Mouse (Mus musculus) G1E-ER4 (cell line): Measurements from ENCODE around the gene Hps3. TPM values are rescaled to one million over a fixed set of nuclear protein-coding genes. Genes with fewer than 3 reads are reported as not detected.

Experiments
- GATA1 ChIP-seq: IDR thresholded peaks from one replicate; pipeline ENCODE4 v1.8.0; 2012; ENCODE audit warnings: low read length, inconsistent platforms
- polyA plus RNA-seq: library from polyadenylated mRNA; stranded (reverse); fragments of >175 nt; gene quantifications from 2 replicates; pipeline ENCODE4 v1.2.3, GENCODE M21; 2012

The Hps3 gene
- polyA plus RNA-seq, 1 experiment, result 17.8 TPM

DNA sequence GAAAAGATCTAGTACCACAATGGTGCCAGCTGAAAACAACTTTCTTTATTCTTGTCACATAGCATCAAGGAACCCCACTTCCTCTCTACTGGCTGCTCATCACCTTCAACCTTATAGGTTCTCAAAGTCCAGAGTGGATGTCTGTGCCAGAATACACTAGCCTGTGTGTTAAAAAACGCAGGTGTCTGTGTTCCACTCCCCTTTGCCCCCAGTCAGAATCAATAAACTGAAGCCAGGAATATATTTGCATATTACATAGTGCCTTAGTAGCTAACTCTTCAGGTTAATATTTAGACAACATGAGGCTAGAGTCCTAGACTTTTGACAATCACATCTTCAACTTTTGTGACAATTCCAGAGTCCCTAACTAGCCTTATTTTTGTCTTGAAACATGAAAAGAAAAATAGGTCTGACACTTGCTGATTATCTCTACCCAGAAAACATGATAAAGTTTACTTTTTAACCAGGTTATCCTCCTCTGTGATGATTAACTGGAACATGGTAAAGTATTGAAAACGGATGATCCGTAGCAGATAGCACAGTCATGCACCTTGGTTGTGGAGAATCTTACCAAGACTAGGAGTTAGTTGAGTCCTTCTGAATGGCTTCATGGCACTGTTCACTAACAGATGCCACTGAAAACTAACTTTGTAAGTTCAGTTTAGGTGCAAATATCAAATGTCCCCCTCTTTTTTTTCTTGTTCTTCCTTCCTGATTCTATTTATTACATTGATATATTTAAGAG is 72.2 kb downstream of the Hps3 start:
- TF ChIP-seq GATA1, result no peak

DNA sequence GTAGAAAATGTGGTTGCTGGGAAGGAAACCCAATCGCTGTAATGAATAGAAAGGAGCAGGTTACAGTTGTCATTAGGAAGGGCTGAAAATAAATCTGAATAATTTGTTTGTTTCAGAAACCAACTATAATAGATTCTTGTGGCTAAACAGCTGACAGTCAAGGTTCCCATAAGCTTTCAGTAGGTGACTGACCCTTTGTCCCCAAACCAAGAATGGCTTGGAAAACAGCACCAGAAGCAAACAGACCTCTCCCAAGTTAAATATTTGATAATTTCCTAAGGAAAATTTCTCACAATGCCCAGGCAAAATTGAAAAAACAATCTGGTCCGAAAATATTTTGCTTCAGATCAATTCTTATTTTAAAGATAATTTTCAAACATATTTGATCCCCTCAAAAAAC is 73.8 kb downstream of the Hps3 start:
- no peak for TF ChIP-seq GATA1

GRCm38 (mm10) chr3:19960570-19961114 is 74.5 kb downstream of the Hps3 start:
- no peak for TF ChIP-seq GATA1

- TF ChIP-seq GATA1, result no peak
These were observed 76.1 kb downstream of the Hps3 start for GRCm38 (mm10) chr3:19958983-19959382.

DNA sequence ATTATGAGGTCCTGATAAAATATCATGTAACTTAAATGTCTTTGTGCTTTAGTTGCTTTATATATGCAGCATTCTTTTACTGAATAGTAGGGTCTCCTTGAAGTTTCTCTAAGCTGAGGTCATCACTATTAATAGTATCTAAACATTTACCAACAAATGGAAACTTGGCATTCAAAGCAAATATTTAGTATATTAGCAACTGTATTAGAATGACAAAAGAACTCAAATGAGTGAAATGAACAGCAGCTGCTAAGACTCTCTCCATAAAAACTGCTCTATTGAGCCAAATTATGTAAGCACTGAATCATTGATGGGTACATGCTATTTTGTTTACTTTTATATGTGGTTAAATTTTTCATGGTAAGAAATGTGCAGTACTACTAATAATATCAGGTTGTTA is 77.1 kb downstream of the Hps3 start:
- no peak for TF ChIP-seq GATA1

- no peak for TF ChIP-seq GATA1
These were observed 78.2 kb downstream of the Hps3 start, which contains the start of gene Cp for GRCm38 (mm10) chr3:19956885-19957284. Cp (plus strand) TSS chr3:19957054.

DNA sequence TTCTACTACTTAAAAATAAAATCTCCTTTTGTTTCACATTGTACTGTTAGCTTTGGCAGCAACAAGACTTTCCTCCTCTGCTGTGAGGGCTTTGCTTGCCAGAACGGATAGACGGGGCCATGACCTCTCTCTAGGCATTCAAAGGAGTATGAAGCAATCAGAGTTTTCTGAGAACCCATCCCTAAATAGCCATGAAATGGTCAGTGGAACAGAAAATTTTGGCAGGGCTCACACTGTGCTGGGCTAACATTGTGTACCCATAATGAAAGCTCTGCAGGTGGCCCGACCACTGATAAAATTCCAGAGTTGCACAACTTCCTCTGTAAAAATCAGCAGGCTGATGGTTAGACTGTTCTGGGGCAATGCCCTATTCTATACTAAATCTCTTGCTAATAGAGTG is 81.2 kb downstream of the Hps3 start:
- no peak for TF ChIP-seq GATA1

GRCm38 (mm10) chr3:19953425-19953824 is 81.7 kb downstream of the Hps3 start:
- no peak for TF ChIP-seq GATA1

- no peak for TF ChIP-seq GATA1
These were observed 86.6 kb downstream of the Hps3 start for GRCm38 (mm10) chr3:19948552-19948951.

Other genes starting within 250 kb of the Hps3 start
- not detected in 2 replicates for gene Cp, start 78.3 kb downstream of the Hps3 start, polyA plus RNA-seq
- gene Hltf, start 22.5 kb upstream of the Hps3 start, polyA plus RNA-seq, result 20.6 and 20.9 TPM in 2 replicates
- not detected in 2 replicates for gene Gyg, start 120.0 kb upstream of the Hps3 start, polyA plus RNA-seq
- 0.37 and 0.49 TPM in 2 replicates for gene Cpa3, start 206.9 kb upstream of the Hps3 start, polyA plus RNA-seq
- not detected in 2 replicates for gene Cpb1, start 240.4 kb upstream of the Hps3 start, polyA plus RNA-seq